Mouse (Mus musculus): ENCODE measurements at regions not wholly inside any gene's neighbourhood (a gene's known extent, or its start where the extent isn't known, plus 50 kb on each side); places are given as distances from the start of the nearest gene placed in this dataset.

DNA sequence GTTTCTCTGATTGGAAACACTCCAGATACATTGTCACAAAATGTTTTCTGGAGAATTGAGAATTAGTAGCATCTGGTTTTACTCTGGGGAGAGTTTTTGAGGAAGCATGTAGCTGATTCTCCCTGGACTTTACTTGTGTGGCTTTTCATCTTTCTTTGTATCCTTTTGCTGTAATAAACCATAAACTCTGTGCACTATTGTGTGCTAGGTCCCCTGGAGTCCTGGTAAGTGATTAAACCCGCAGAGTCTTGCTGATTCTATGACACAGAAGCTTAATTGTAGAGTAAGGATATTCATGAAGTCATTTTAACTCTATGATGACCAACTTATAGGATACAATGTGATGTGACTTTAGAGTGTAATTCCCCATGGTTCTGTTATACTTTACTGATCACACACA is 486.1 kb upstream of the Slc39a10 start:
- H3K4me1 ChIP-seq (ENCODE audit: control insufficient read depth, insufficient read depth, low read length): no peaks in the 10 kb centered on the region
- no peak overlapping the region for H3K9ac ChIP-seq (ENCODE audit: low read length)
- no peak overlapping the region for H3K27ac ChIP-seq (ENCODE audit: low read depth, low read length)
- no peak for DNase-seq (ENCODE audit: low spot score, missing footprints)
- no peaks in the 10 kb centered on the region for H3K9me3 ChIP-seq (ENCODE audit: control insufficient read depth, low read length)
- no peaks in the 10 kb centered on the region for H3K27me3 ChIP-seq (ENCODE audit: control insufficient read depth, insufficient read depth, low read length)
- no peak overlapping the region for H3K4me3 ChIP-seq (ENCODE audit: low read depth, low read length)
- no peak for ATAC-seq (ENCODE audit: low FRiP score)
- 21% methylated on average over 1 of the region's 1 CpGs for WGBS
- H3K36me3 ChIP-seq (ENCODE audit: control insufficient read depth, insufficient read depth, low read length): no peaks in the 10 kb centered on the region
- no peak overlapping the region for H3K4me2 ChIP-seq

DNA sequence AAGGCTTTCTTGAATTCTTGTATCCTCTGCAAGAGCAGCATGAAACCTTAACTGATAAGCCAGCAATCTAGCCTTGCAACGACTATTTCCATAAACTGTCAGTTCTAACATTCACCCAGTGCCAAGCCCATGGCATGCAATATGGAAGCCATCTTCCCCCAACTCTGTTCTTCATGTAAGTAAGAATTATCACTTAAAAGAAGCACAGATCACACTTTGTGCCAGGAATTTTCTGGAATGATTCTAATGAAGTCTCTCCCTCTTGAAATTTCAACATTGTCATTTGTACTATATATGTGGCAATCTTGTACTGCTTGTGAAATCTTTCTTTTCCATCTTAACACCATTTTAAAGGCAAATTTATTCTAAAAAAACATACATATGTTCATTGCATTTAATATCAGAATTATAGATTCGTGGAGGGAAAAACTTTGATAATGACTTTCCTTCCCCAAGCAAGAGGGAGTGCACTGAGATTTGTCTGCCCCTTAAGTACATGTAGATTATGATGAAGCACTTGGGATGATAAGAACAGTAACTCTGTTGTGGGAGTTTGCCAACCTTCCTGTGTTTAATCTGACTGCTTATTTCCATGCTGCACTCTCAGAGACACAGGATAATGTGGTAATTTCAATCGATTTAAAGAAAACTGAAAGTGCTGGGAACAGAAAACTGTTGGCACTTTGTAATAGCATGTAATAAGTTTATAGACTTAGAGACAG is 447.2 kb upstream of the Slc39a10 start:
- Histone ChIP-seq H3K36me3 (ENCODE audit: control insufficient read depth, insufficient read depth, low read length) (no peaks in the 10 kb centered on the region), H3K27ac (ENCODE audit: low read depth, low read length) (no peak overlapping the region), H3K4me2 (no peak overlapping the region), H3K27me3 (ENCODE audit: control insufficient read depth, insufficient read depth, low read length) (no peaks in the 10 kb centered on the region), H3K4me3 (ENCODE audit: low read depth, low read length) (no peak overlapping the region), H3K4me1 (ENCODE audit: control insufficient read depth, insufficient read depth, low read length) (no peaks in the 10 kb centered on the region), H3K9ac (ENCODE audit: low read length) (no peak overlapping the region), H3K9me3 (ENCODE audit: control insufficient read depth, low read length) (no peaks in the 10 kb centered on the region)
- no peak for DNase-seq (ENCODE audit: low spot score, missing footprints)
- WGBS: 85% methylated on average over 3 of the region's 3 CpGs
- ATAC-seq (ENCODE audit: low FRiP score): no peak

DNA sequence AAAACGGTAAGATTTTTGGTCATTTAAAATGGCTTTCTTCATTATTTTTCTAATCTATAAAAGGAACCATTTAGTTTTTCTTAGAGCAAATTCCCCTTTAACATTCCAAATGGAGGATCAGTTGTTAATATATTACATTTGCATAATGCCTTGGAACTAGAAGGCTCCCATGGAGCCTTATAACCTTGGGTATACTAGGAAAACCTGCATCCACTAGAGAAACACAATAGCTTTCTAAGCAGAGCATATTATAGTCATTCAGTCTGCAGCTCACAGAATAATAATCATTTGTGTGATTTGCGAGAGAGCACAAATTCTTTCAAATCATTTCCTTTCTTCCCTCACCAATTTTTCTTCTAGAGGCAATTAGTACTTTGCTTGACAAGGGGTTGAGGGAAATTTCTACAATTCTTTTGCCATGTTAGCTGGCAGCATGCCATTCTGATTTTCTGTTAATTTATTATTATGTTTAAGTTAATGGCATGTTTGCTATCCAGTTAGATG is 418.0 kb upstream of the Slc39a10 start:
- Histone ChIP-seq H3K27ac (ENCODE audit: low read depth, low read length) (no peak overlapping the region), H3K4me1 (ENCODE audit: control insufficient read depth, insufficient read depth, low read length) (no peaks in the 10 kb centered on the region), H3K4me2 (no peak overlapping the region), H3K9me3 (ENCODE audit: control insufficient read depth, low read length) (no peaks in the 10 kb centered on the region), H3K4me3 (ENCODE audit: low read depth, low read length) (no peak overlapping the region), H3K36me3 (ENCODE audit: control insufficient read depth, insufficient read depth, low read length) (no peaks in the 10 kb centered on the region), H3K27me3 (ENCODE audit: control insufficient read depth, insufficient read depth, low read length) (no peaks in the 10 kb centered on the region), H3K9ac (ENCODE audit: low read length) (no peak overlapping the region)
- ATAC-seq (ENCODE audit: low FRiP score) (no peak), DNase-seq (ENCODE audit: low spot score, missing footprints) (no peak)
- 67% methylated on average over 2 of the region's 2 CpGs for WGBS

DNA sequence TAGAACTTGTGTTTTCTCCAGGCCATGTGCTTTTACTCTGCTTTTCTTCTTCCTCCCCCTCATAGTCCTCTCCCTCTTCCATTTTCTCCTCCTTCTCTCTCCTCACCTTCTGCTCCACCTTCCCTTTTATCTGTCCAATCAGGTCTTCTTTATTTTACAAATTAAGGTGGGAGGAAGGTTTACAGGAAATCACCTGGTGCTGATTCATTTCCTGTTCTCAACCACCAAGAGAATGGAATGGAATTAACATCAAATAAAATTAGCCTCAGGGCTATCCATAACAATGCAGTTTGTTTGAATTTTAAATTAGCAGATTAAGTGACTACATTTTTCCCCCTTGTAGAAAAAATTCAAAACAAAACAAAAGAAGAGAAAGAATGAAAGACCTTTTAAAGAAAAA is 414.3 kb upstream of the Slc39a10 start:
- H3K4me2 ChIP-seq: no peak overlapping the region
- no peaks in the 10 kb centered on the region for H3K27me3 ChIP-seq (ENCODE audit: control insufficient read depth, insufficient read depth, low read length)
- H3K9ac ChIP-seq (ENCODE audit: low read length): no peak overlapping the region
- DNase-seq (ENCODE audit: low spot score, missing footprints) (no peak), ATAC-seq (ENCODE audit: low FRiP score) (no peak)
- no peaks in the 10 kb centered on the region for H3K36me3 ChIP-seq (ENCODE audit: control insufficient read depth, insufficient read depth, low read length)
- no peaks in the 10 kb centered on the region for H3K4me1 ChIP-seq (ENCODE audit: control insufficient read depth, insufficient read depth, low read length)
- no peak overlapping the region for H3K4me3 ChIP-seq (ENCODE audit: low read depth, low read length)
- H3K9me3 ChIP-seq (ENCODE audit: control insufficient read depth, low read length): no peaks in the 10 kb centered on the region
- H3K27ac ChIP-seq (ENCODE audit: low read depth, low read length): no peak overlapping the region

DNA sequence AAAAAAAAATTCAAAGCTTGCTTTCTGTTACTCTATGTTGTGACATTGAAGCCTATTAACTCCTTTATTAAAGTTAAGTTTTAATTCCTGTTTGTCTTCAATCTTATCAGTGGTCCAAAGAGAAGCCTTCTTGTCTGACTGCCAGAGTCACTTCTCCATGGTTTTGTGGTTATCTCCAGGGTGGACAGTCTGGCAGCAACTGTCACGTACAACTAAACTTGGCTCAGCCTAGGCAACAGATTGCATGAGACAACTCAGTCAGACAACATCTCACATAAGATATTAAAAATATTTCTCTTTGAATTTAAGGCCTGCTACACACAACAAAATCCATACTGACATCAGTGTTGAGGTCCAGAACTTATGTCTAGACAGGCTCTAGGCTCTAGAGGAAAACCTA is 406.7 kb upstream of the Slc39a10 start:
- H3K27ac ChIP-seq (ENCODE audit: low read depth, low read length): no peak overlapping the region
- H3K4me1 ChIP-seq (ENCODE audit: control insufficient read depth, insufficient read depth, low read length): no peaks in the 10 kb centered on the region
- no peak overlapping the region for H3K4me2 ChIP-seq
- ATAC-seq (ENCODE audit: low FRiP score) (no peak), DNase-seq (ENCODE audit: low spot score, missing footprints) (peak; percentile 54)
- H3K36me3 ChIP-seq (ENCODE audit: control insufficient read depth, insufficient read depth, low read length): no peaks in the 10 kb centered on the region
- no peaks in the 10 kb centered on the region for H3K9me3 ChIP-seq (ENCODE audit: control insufficient read depth, low read length)
- no peak overlapping the region for H3K4me3 ChIP-seq (ENCODE audit: low read depth, low read length)
- H3K27me3 ChIP-seq (ENCODE audit: control insufficient read depth, insufficient read depth, low read length): no peaks in the 10 kb centered on the region
- 92% methylated on average over 1 of the region's 1 CpGs for WGBS
- H3K9ac ChIP-seq (ENCODE audit: low read length): no peak overlapping the region

GRCm38 (mm10) chr1:47285639-47286038 is 393.0 kb upstream of the Slc39a10 start:
- Histone ChIP-seq H3K4me1 (ENCODE audit: control insufficient read depth, insufficient read depth, low read length) (no peaks in the 10 kb centered on the region), H3K9ac (ENCODE audit: low read length) (no peak overlapping the region), H3K27ac (ENCODE audit: low read depth, low read length) (no peak overlapping the region), H3K9me3 (ENCODE audit: control insufficient read depth, low read length) (no peaks in the 10 kb centered on the region), H3K4me3 (ENCODE audit: low read depth, low read length) (no peak overlapping the region), H3K27me3 (ENCODE audit: control insufficient read depth, insufficient read depth, low read length) (no peaks in the 10 kb centered on the region), H3K4me2 (no peak overlapping the region), H3K36me3 (ENCODE audit: control insufficient read depth, insufficient read depth, low read length) (no peaks in the 10 kb centered on the region)
- DNase-seq (ENCODE audit: low spot score, missing footprints): no peak
- 77% methylated on average over 1 of the region's 1 CpGs for WGBS
- no peak for ATAC-seq (ENCODE audit: low FRiP score)

- 79% methylated on average over 5 of the region's 5 CpGs for WGBS
- no peak overlapping the region for H3K27ac ChIP-seq (ENCODE audit: low read depth, low read length)
- H3K4me2 ChIP-seq: no peak overlapping the region
- no peak for DNase-seq (ENCODE audit: low spot score, missing footprints)
- H3K36me3 ChIP-seq (ENCODE audit: control insufficient read depth, insufficient read depth, low read length): no peaks in the 10 kb centered on the region
- H3K4me3 ChIP-seq (ENCODE audit: low read depth, low read length): no peak overlapping the region
- H3K27me3 ChIP-seq (ENCODE audit: control insufficient read depth, insufficient read depth, low read length): no peaks in the 10 kb centered on the region
- H3K9me3 ChIP-seq (ENCODE audit: control insufficient read depth, low read length): no peaks in the 10 kb centered on the region
- H3K4me1 ChIP-seq (ENCODE audit: control insufficient read depth, insufficient read depth, low read length): no peaks in the 10 kb centered on the region
- H3K9ac ChIP-seq (ENCODE audit: low read length): no peak overlapping the region
- ATAC-seq (ENCODE audit: low FRiP score): no peak
Measured at GRCm38 (mm10) chr1:47278321-47279020, 385.8 kb upstream of the Slc39a10 start.

- DNase-seq (ENCODE audit: low spot score, missing footprints): peak; percentile 90
- ATAC-seq (ENCODE audit: low FRiP score): peak; percentile 83
- H3K9ac ChIP-seq (ENCODE audit: low read length): no peak overlapping the region
- no peak overlapping the region for H3K4me3 ChIP-seq (ENCODE audit: low read depth, low read length)
- H3K27ac ChIP-seq (ENCODE audit: low read depth, low read length): no peak overlapping the region
- WGBS: 36% methylated on average over 2 of the region's 2 CpGs
- H3K4me2 ChIP-seq: no peak overlapping the region
- H3K9me3 ChIP-seq (ENCODE audit: control insufficient read depth, low read length): no peaks in the 10 kb centered on the region
- no peaks in the 10 kb centered on the region for H3K27me3 ChIP-seq (ENCODE audit: control insufficient read depth, insufficient read depth, low read length)
- H3K4me1 ChIP-seq (ENCODE audit: control insufficient read depth, insufficient read depth, low read length): no peaks in the 10 kb centered on the region
- no peaks in the 10 kb centered on the region for H3K36me3 ChIP-seq (ENCODE audit: control insufficient read depth, insufficient read depth, low read length)
Measured at GRCm38 (mm10) chr1:47277839-47278238, 385.2 kb upstream of the Slc39a10 start.

DNA sequence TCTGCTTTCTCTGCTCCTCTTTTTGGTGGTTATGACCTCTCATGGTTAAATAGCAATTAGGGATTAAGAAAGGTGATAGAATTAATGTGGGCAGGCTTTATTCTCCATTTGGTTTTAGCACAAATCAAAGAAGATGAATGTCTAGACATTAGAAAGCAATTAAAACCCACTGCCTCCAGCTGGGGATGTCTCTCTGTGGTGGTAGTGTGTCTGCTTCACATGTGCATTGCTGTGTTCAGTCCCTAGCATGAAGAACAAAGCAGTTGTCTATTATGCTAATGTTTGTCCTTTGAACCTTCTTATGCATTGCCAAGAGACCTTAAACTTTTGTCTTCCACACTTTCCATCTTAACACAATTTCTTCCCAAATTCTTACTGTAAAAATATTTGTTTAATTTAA is 379.5 kb upstream of the Slc39a10 start:
- no peak overlapping the region for H3K4me3 ChIP-seq (ENCODE audit: low read depth, low read length)
- H3K4me1 ChIP-seq (ENCODE audit: control insufficient read depth, insufficient read depth, low read length): no peaks in the 10 kb centered on the region
- DNase-seq (ENCODE audit: low spot score, missing footprints) (no peak), ATAC-seq (ENCODE audit: low FRiP score) (no peak)
- no peaks in the 10 kb centered on the region for H3K9me3 ChIP-seq (ENCODE audit: control insufficient read depth, low read length)
- no peak overlapping the region for H3K4me2 ChIP-seq
- no peaks in the 10 kb centered on the region for H3K36me3 ChIP-seq (ENCODE audit: control insufficient read depth, insufficient read depth, low read length)
- H3K27me3 ChIP-seq (ENCODE audit: control insufficient read depth, insufficient read depth, low read length): no peaks in the 10 kb centered on the region
- H3K27ac ChIP-seq (ENCODE audit: low read depth, low read length): no peak overlapping the region
- no peak overlapping the region for H3K9ac ChIP-seq (ENCODE audit: low read length)

All from midbrain, embryonic 11.5 days (tissue).